Comparison of ENCODE assay signal across 8 mouse cellular contexts in the genomic region with DNA sequence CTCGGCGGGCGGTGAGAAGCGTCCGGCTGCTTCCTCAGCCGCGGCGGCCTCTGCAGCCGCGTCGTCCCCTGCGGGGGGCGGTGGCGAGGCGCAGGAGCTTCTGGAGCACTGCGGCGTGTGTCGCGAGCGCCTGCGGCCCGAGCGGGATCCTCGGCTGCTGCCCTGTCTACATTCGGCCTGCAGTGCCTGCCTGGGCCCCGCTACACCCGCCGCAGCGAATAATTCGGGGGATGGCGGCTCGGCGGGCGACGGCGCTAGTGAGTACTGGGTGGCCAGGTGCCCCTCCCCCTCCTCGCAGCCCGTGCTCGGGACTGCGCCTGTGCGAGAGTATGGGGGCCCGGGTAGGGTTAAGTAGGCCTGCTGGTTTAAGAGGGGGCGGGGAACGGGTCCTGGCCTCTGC. TPM values are rescaled to one million over a fixed set of nuclear protein-coding genes. Genes with fewer than 3 reads are reported as not detected.
DNase-seq lines count a peak whose midpoint lies in the region; ATAC-seq lines count a peak whose summit lies in the region.

No protein-coding gene starts in this region.

- peak overlapping the region; percentile 100 for H3K27ac ChIP-seq in embryonic facial prominence, embryonic 11.5 days (replicated peaks; ENCODE audit: low read depth, low read length)
- peak overlapping the region; percentile 99 for H3K27ac ChIP-seq in midbrain, embryonic 16.5 days (ENCODE audit: low read length)

- H3K9ac ChIP-seq in embryonic facial prominence, embryonic 11.5 days (replicated peaks; ENCODE audit: low read length): peak overlapping the region; percentile 99
- peak overlapping the region; percentile 86 for H3K9ac ChIP-seq in midbrain, embryonic 16.5 days (ENCODE audit: low read depth, low read length)

- peak; percentile 98 for DNase-seq in heart, adult 11 months
- no peak for DNase-seq in heart, adult 8-10 months (ENCODE audit: low spot score)
- peak; percentile 79 for DNase-seq in embryonic facial prominence, embryonic 11.5 days (ENCODE audit: low spot score)
- DNase-seq in heart, adult 18-20 months: peak; percentile 56 to 66
- DNase-seq in kidney, adult 8-10 months: peak; percentile 65 to 71
- DNase-seq in liver: peak; percentile 83
- DNase-seq in spleen, postnatal 36 days (ENCODE audit: low spot score in 2 of 2): peak; percentile 54 to 64

- H3K4me1 ChIP-seq in embryonic facial prominence, embryonic 11.5 days (ENCODE audit: control insufficient read depth, insufficient read depth, low read length): no peaks in the 10 kb centered on the region; the same call in 1 of the 2 replicates
- H3K4me1 ChIP-seq in midbrain, embryonic 16.5 days (ENCODE audit: control insufficient read depth, insufficient read depth, low read length): peaks cover 29% of the 10 kb centered on the region

- no peaks in the 10 kb centered on the region for H3K9me3 ChIP-seq in embryonic facial prominence, embryonic 11.5 days (replicated peaks; ENCODE audit: control insufficient read depth, low read length)
- no peaks in the 10 kb centered on the region for H3K9me3 ChIP-seq in midbrain, embryonic 16.5 days (replicated peaks; ENCODE audit: control insufficient read depth, low read length, poor library complexity, severe bottlenecking)

- under 1% methylated on average over 44 of the region's 44 CpGs for WGBS in embryonic facial prominence, embryonic 11.5 days
- WGBS in midbrain, embryonic 16.5 days: under 1% methylated on average over 39 of the region's 44 CpGs

- peak; percentile 61 for ATAC-seq in embryonic facial prominence, embryonic 11.5 days (replicated peaks; ENCODE audit: insufficient number of reproducible peaks, low FRiP score, low TSS enrichment, low read depth)
- ATAC-seq in midbrain, embryonic 16.5 days: peak; percentile 69

- no peaks in the 10 kb centered on the region for H3K27me3 ChIP-seq in embryonic facial prominence, embryonic 11.5 days (ENCODE audit: control insufficient read depth, insufficient read depth, low read length)
- no peaks in the 10 kb centered on the region for H3K27me3 ChIP-seq in midbrain, embryonic 16.5 days (ENCODE audit: control insufficient read depth, insufficient read depth, low read depth, low read length)

- peaks cover 27% of the 10 kb centered on the region for H3K36me3 ChIP-seq in embryonic facial prominence, embryonic 11.5 days (replicated peaks; ENCODE audit: control insufficient read depth, insufficient read depth, low read depth, low read length)
- H3K36me3 ChIP-seq in midbrain, embryonic 16.5 days (ENCODE audit: control insufficient read depth, insufficient read depth, low read length): peaks cover 29% of the 10 kb centered on the region

- peak overlapping the region; percentile 97 for H3K4me2 ChIP-seq in embryonic facial prominence, embryonic 11.5 days (ENCODE audit: low read depth, low read length)
- peak overlapping the region; percentile 98 for H3K4me2 ChIP-seq in midbrain, embryonic 16.5 days (ENCODE audit: low read length)

- H3K4me3 ChIP-seq in embryonic facial prominence, embryonic 11.5 days (ENCODE audit: low read depth, low read length): peak overlapping the region; percentile 96
- H3K4me3 ChIP-seq in midbrain, embryonic 16.5 days (ENCODE audit: low read depth, low read length): peak overlapping the region; percentile 88

RNA-seq across cellular contexts. Expression of a gene that starts 9.8 kb away (rescaled TPM):
- total RNA-seq in heart, adult 8-10 months (2022): 100 to 1,000 TPM; 142 to 153 (median 147) TPM
- polyA plus RNA-seq in embryonic facial prominence, embryonic 11.5 days (2014; fragmentation: Nextera tagmentation; extraction: Ambion mirVana): 107 and 116 TPM in 2 replicates
- 100 to 1,000 TPM; 132 to 164 TPM for total RNA-seq in heart, adult 18-20 months (2021)
- polyA plus RNA-seq in midbrain, embryonic 16.5 days (2015; fragmentation: Nextera tagmentation; extraction: Ambion mirVana): 179 and 188 TPM in 2 replicates

RNA-seq across cellular contexts. Expression of a gene that starts 13.3 kb away (rescaled TPM):
- 100 to 1,000 TPM; 204 to 216 (median 210) TPM for total RNA-seq in heart, adult 8-10 months (2022)
- polyA plus RNA-seq in embryonic facial prominence, embryonic 11.5 days (2014; fragmentation: Nextera tagmentation; extraction: Ambion mirVana): 172 and 177 TPM in 2 replicates
- total RNA-seq in heart, adult 18-20 months (2021): 100 to 1,000 TPM; 177 to 187 TPM
- polyA plus RNA-seq in midbrain, embryonic 16.5 days (2015; fragmentation: Nextera tagmentation; extraction: Ambion mirVana): 74.0 and 83.9 TPM in 2 replicates

RNA-seq across cellular contexts. Expression of a gene that starts 15.0 kb away (rescaled TPM):
- total RNA-seq in heart, adult 8-10 months (2022): 10 to 100 TPM in 1 of 4 experiments, 1 to 10 TPM in 3; 6.9 to 11.3 (median 7.2) TPM
- polyA plus RNA-seq in embryonic facial prominence, embryonic 11.5 days (2014; fragmentation: Nextera tagmentation; extraction: Ambion mirVana): 22.6 and 22.9 TPM in 2 replicates
- 1 to 10 TPM; 7.3 to 7.4 TPM for total RNA-seq in heart, adult 18-20 months (2021)
- polyA plus RNA-seq in midbrain, embryonic 16.5 days (2015; fragmentation: Nextera tagmentation; extraction: Ambion mirVana): 44.0 and 44.8 TPM in 2 replicates

RNA-seq across cellular contexts. Expression of a gene that starts 25.9 kb away (rescaled TPM):
- total RNA-seq in heart, adult 8-10 months (2022): 10 to 100 TPM; 77.8 to 92.6 (median 83.6) TPM
- polyA plus RNA-seq in embryonic facial prominence, embryonic 11.5 days (2014; fragmentation: Nextera tagmentation; extraction: Ambion mirVana): 525 and 526 TPM in 2 replicates
- total RNA-seq in heart, adult 18-20 months (2021): 10 to 100 TPM; 93.5 to 96.6 TPM
- polyA plus RNA-seq in midbrain, embryonic 16.5 days (2015; fragmentation: Nextera tagmentation; extraction: Ambion mirVana): 184 and 195 TPM in 2 replicates

RNA-seq across cellular contexts. Expression of a gene that starts 26.8 kb away (rescaled TPM):
- total RNA-seq in heart, adult 8-10 months (2022): not detected
- polyA plus RNA-seq in embryonic facial prominence, embryonic 11.5 days (2014; fragmentation: Nextera tagmentation; extraction: Ambion mirVana): not detected in 2 replicates
- not detected for total RNA-seq in heart, adult 18-20 months (2021)
- 0.24 and 0.43 TPM in 2 replicates for polyA plus RNA-seq in midbrain, embryonic 16.5 days (2015; fragmentation: Nextera tagmentation; extraction: Ambion mirVana)
